Mouse (Mus musculus): ENCODE measurements at regions not wholly inside any gene's neighbourhood (a gene's known extent, or its start where the extent isn't known, plus 50 kb on each side); places are given as distances from the start of the nearest gene placed in this dataset.

- no peak for DNase-seq
Measured at GRCm38 (mm10) chr11:117538732-117539131, 54.6 kb downstream of the Gm11733 start.

- no peak for DNase-seq
Measured at GRCm38 (mm10) chr11:117540609-117541008, 56.4 kb downstream of the Gm11733 start.

DNA sequence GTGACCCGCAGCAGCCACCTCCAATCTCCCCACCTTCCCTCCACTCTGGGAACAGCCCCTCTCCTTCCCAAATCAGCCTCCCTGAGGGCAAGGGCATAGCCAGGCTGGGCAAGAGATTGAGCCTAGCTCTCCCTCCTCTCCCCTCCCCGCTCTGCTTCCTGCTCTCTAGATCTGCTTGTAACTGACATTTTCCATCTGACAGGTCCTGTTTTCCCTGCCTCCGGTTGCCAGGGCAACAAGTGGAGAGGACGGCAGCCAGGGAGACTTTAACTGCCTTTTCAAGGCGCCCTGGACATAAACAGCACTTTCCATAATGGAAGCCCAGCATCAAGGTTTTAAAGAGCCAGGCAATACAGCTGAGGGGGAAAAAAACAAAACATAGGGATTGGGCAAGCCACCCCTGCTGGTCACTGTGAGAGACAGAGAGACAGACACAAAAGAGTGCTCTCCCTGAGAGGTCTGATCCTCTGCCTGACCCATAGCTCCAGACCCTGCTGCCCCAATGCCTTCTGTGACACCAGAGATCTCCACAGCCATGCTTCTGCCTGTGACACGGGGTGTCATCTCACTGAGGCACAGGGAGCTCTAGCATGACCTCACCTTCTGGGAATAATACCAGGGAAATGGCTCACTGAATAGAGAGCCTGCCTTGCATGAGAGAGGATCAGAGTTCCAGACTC lies 57.2 kb downstream of the Gm11733 start:
- peak; percentile 22 to 37 for DNase-seq

DNA sequence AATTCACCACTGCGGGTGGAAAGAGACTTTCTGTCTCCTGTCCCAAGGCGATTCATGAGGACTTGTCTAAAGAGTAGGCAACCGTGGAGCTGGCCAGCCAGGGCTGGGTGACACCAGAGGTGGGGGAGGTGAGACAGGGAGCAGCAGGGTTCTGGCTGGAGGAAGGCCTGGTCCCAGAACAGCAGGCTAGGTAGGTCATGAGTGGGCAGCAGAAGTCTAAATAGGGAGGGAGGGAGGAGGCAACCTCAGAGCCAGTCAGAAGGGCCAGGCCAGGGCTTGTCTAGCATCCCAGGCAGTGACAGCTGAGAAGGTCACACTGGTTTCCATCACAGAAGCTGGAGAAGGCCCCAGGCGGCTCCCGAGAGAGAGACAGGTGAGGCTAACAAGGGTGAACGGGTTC lies 59.0 kb downstream of the Gm11733 start:
- DNase-seq = peak; percentile 65 to 78

- DNase-seq = no peak
Measured at GRCm38 (mm10) chr11:117544507-117544906, 60.3 kb downstream of the Gm11733 start.

- DNase-seq = no peak
Measured at GRCm38 (mm10) chr11:117544926-117545325, 60.8 kb downstream of the Gm11733 start.

- DNase-seq = no peak
Measured at GRCm38 (mm10) chr11:117551926-117552325, 67.8 kb downstream of the Gm11733 start.

- DNase-seq = peak; percentile 72 to 81
Measured at GRCm38 (mm10) chr11:117552430-117552969, 68.3 kb downstream of the Gm11733 start.

GRCm38 (mm10) chr11:117554111-117554510 lies 69.9 kb downstream of the Gm11733 start:
- no peak for DNase-seq

GRCm38 (mm10) chr11:117557474-117558381 lies 73.6 kb downstream of the Gm11733 start:
- DNase-seq = peak; percentile 74 to 80

GRCm38 (mm10) chr11:117559839-117560238 lies 75.7 kb downstream of the Gm11733 start:
- no peak for DNase-seq

- no peak for DNase-seq
Measured at GRCm38 (mm10) chr11:117567961-117568605, 83.9 kb downstream of the Gm11733 start.

- peak; percentile 67 to 71 for DNase-seq
Measured at GRCm38 (mm10) chr11:117568606-117568991, 84.4 kb downstream of the Gm11733 start.

GRCm38 (mm10) chr11:117569566-117570101 lies 84.5 kb upstream of the Tnrc6c start:
- DNase-seq = no peak

DNA sequence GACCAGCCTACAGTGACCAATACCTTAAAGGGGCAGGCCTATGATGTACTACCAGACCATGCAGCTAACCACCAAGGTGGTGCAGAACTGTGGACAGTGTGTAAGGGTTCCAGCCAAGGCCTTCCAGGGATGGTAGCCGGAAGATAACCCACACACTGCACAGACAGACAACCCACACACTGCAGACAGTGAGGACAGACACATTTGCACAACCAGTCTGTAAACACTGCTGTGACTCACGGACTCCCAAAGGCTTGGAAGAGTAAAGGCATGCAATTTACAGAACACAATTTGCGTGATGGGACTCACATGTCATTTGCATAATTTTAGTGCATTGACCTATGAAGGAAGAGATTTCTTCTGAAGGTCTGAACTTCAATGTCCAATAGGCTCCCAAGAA lies 82.2 kb upstream of the Tnrc6c start:
- no peak for DNase-seq

DNA sequence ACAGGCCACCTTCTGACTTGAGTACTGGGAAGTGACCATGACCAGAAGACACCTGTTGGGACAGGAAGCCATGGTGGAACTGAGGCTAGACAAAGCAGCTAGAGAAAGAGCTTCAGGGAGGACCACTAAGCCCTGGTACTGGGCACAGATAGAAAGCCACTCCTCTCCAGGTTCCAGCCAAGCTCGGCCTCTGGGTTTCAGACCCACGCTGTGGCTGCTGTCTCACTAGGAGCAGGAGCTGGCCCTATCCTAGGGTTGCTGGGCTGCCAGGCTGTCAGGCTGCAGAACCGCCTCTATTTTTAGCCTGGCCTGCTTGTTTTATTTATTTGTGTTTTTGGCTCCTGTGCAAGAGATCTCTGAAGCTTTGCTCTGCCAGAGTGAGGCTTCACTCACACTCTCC lies 79.4 kb upstream of the Tnrc6c start:
- DNase-seq = peak; percentile 68 to 79

DNA sequence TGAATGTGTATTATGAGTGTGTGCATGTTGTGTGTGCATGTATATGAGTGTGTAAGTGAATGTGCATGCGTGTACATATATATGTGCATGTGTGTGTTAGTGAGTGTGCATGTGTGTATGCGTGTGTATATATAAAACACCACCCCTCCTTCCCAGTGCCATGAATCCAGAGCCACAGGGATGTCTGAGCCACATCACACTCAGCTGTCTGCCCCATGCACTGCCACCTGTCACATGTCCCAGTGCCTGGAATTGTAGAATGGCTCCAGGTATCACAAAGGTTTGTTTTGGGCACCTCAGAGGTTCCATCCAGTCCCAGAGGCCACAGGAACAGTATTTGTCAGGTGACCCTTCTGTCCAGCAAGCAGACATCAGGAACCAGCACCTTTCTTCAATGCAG lies 75.0 kb upstream of the Tnrc6c start:
- no peak for DNase-seq

DNA sequence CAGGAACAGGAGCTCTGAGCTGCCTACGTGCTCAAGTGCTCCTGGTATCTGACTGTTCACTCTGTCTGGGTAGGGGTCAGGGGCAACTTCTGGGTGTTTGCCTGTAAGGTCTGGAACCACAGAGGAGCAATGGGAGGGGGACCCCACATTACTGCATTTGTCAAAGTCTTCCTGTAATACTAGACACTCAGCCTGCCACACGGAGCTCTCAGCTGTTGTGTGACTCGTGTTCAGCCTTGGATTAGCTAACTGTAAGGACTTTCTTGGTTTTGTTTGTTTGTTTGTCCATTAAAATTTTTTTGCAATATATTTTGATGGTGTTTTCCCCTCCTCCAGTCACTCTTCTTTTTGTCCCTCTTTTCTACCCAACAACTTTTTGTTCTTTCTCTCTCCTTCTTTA lies 74.4 kb upstream of the Tnrc6c start:
- no peak for DNase-seq

DNA sequence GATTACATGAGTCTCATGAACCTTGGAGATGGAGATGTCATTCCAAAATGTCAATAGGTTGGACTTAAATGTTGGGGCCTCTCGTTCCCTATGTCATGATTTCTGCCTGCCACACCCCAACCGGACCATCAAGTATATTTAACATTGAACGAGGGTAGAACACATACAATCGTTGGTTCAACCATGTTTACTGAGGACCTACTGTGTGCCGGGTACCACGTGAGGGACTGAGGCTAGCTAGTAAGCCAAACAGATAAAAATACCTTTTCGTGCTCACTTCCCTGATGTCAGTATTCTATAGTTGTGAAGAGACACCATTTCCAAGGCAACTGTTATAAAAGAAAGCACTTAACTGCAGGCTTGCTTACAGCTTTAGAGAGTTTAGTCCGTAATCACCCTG lies 70.6 kb upstream of the Tnrc6c start:
- no peak for DNase-seq

GRCm38 (mm10) chr11:117585556-117585955 lies 68.5 kb upstream of the Tnrc6c start:
- no peak for DNase-seq

GRCm38 (mm10) chr11:117586063-117586462 lies 68.0 kb upstream of the Tnrc6c start:
- DNase-seq = no peak

- DNase-seq = no peak
Measured at GRCm38 (mm10) chr11:117586857-117587425, 67.1 kb upstream of the Tnrc6c start.

GRCm38 (mm10) chr11:117589006-117589405 lies 65.1 kb upstream of the Tnrc6c start:
- no peak for DNase-seq
